Comparison of ENCODE assay signal across 7 mouse cellular contexts in genomic region chr7:127421388-127422191, GRCm38 (mm10). TPM values are rescaled to one million over a fixed set of nuclear protein-coding genes. Genes with fewer than 3 reads are reported as not detected.
DNase-seq lines count a peak whose midpoint lies in the region; ATAC-seq and TF ChIP-seq lines count a peak whose summit lies in the region.

Gene Zfp688, minus strand, starts transcription at chr7:127422068.

- TF ChIP-seq CTCF in intestine, postnatal 0 days (IDR thresholded peaks at IDR 0.05; ENCODE audit: low read depth): peak; percentile 58
- no peak for TF ChIP-seq CTCF in small intestine, adult 2 months (IDR thresholded peaks at IDR 0.05; ENCODE audit: extremely low read depth, insufficient read length, insufficient replicate concordance, low read depth, low read length)

- WGBS in embryonic facial prominence, embryonic 10.5 days: 2% methylated on average over 48 of the region's 48 CpGs
- WGBS in intestine, postnatal 0 days: 1% methylated on average over 46 of the region's 48 CpGs
- under 1% methylated on average over 48 of the region's 48 CpGs for WGBS in midbrain, embryonic 12.5 days
- under 1% methylated on average over 48 of the region's 48 CpGs for WGBS in small intestine, adult 2 months

- TF ChIP-seq POLR2A in small intestine, adult 2 months (IDR thresholded peaks at IDR 0.05; ENCODE audit: low read depth, low read length): peak; percentile 74; the same call in 1 of the 2 replicates

- intact Hi-C loops in left cerebral cortex, postnatal 4 days (cut with DNase I): no loop called here

- H3K27ac ChIP-seq in embryonic facial prominence, embryonic 10.5 days (replicated peaks): peak within 1 kb of the TSS; percentile 95
- no peak within 1 kb of the TSS for H3K27ac ChIP-seq in intestine, postnatal 0 days (ENCODE audit: low read depth, low read length)
- H3K27ac ChIP-seq in midbrain, embryonic 12.5 days (replicated peaks): peak within 1 kb of the TSS; percentile 69; the same call in 1 of the 2 replicates
- H3K27ac ChIP-seq in small intestine, adult 2 months (ENCODE audit: insufficient read depth, low read depth, low read length): peak within 1 kb of the TSS; percentile 55; the same call in 1 of the 2 replicates

- peak; percentile 91 for ATAC-seq in intestine, postnatal 0 days
- peak; percentile 96 for ATAC-seq in midbrain, embryonic 12.5 days (ENCODE audit: low FRiP score, low read depth)

- H3K4me2 ChIP-seq in intestine, postnatal 0 days (replicated peaks; ENCODE audit: low read depth): peak within 1 kb of the TSS; percentile 81
- peak within 1 kb of the TSS; percentile 95 for H3K4me2 ChIP-seq in midbrain, embryonic 12.5 days (replicated peaks)

- H3K4me3 ChIP-seq in embryonic facial prominence, embryonic 10.5 days: peak within 1 kb of the TSS; percentile 90
- H3K4me3 ChIP-seq in intestine, postnatal 0 days (ENCODE audit: low read depth, low read length): peak within 1 kb of the TSS; percentile 86
- peak within 1 kb of the TSS; percentile 76 for H3K4me3 ChIP-seq in midbrain, embryonic 12.5 days
- peak within 1 kb of the TSS; percentile 85 for H3K4me3 ChIP-seq in small intestine, adult 2 months (ENCODE audit: low read depth, low read length)

- H3K4me1 ChIP-seq in embryonic facial prominence, embryonic 10.5 days: peaks cover 15% of the 10 kb centered on the region
- peaks cover 5% of the 10 kb centered on the region; the same call in 1 of the 2 replicates for H3K4me1 ChIP-seq in intestine, postnatal 0 days (replicated peaks; ENCODE audit: control insufficient read depth, insufficient read depth, low read length)
- H3K4me1 ChIP-seq in midbrain, embryonic 12.5 days: peaks cover 14% of the 10 kb centered on the region
- H3K4me1 ChIP-seq in small intestine, adult 2 months (ENCODE audit: control insufficient read depth, insufficient read depth, insufficient read length, low read length): peaks cover 10% of the 10 kb centered on the region

- peak within 1 kb of the TSS; percentile 71 for H3K9ac ChIP-seq in intestine, postnatal 0 days (ENCODE audit: low read depth, low read length)
- H3K9ac ChIP-seq in midbrain, embryonic 12.5 days (replicated peaks): peak within 1 kb of the TSS; percentile 85

- peaks cover 14% of the 10 kb centered on the region for H3K27me3 ChIP-seq in embryonic facial prominence, embryonic 10.5 days (replicated peaks; ENCODE audit: low read depth, poor library complexity, severe bottlenecking)
- no peaks in the 10 kb centered on the region for H3K27me3 ChIP-seq in intestine, postnatal 0 days (replicated peaks; ENCODE audit: control insufficient read depth, insufficient read depth, low read length)
- peaks cover 22% of the 10 kb centered on the region for H3K27me3 ChIP-seq in midbrain, embryonic 12.5 days
- no peaks in the 10 kb centered on the region for H3K27me3 ChIP-seq in small intestine, adult 2 months (ENCODE audit: control insufficient read depth, insufficient read depth, low read length)

- no peaks in the 10 kb centered on the region for H3K9me3 ChIP-seq in embryonic facial prominence, embryonic 10.5 days
- H3K9me3 ChIP-seq in intestine, postnatal 0 days (ENCODE audit: control insufficient read depth): no peaks in the 10 kb centered on the region
- H3K9me3 ChIP-seq in midbrain, embryonic 12.5 days: no peaks in the 10 kb centered on the region

- DNase-seq in adrenal gland, postnatal 10 days: peak; percentile 98
- DNase-seq in embryonic facial prominence, embryonic 10.5 days (ENCODE audit: low spot score): peak; percentile 95
- peak; percentile 26 for DNase-seq in gonadal fat pad, adult 2 months (ENCODE audit: low read depth)
- DNase-seq in left cerebral cortex, postnatal 4 days: peak; percentile 92

- H3K36me3 ChIP-seq in embryonic facial prominence, embryonic 10.5 days (replicated peaks): peaks cover 27% of the 10 kb centered on the region
- H3K36me3 ChIP-seq in intestine, postnatal 0 days (ENCODE audit: control insufficient read depth, insufficient read depth): peaks cover 14% of the 10 kb centered on the region; the same call in 1 of the 2 replicates
- peaks cover 22% of the 10 kb centered on the region for H3K36me3 ChIP-seq in midbrain, embryonic 12.5 days
- peaks cover 9% of the 10 kb centered on the region for H3K36me3 ChIP-seq in small intestine, adult 2 months (ENCODE audit: control insufficient read depth, insufficient read depth, low read length)

RNA-seq across cellular contexts. Expression of gene Zfp688, which starts in this region (rescaled TPM):
- total RNA-seq in adrenal gland, postnatal 10 days (2021): 10 to 100 TPM; 11.3 to 13.0 TPM
- 29.0 and 32.5 TPM in 2 replicates for polyA plus RNA-seq in embryonic facial prominence, embryonic 10.5 days (2016; fragmentation: Nextera tagmentation; extraction: Ambion mirVana)
- 18.1 and 22.4 TPM in 2 replicates for polyA plus RNA-seq in gonadal fat pad, adult 2 months (2012; rRNA removed)
- 18.6 and 22.0 TPM in 2 replicates for polyA plus RNA-seq in intestine, postnatal 0 days (2015; fragmentation: Nextera tagmentation; extraction: Ambion mirVana)
- 10 to 100 TPM; 11.3 to 12.6 TPM for total RNA-seq in left cerebral cortex, postnatal 4 days (2021)
- polyA plus RNA-seq in midbrain, embryonic 12.5 days (2016; fragmentation: Nextera tagmentation; extraction: Ambion mirVana): 31.9 and 34.0 TPM in 2 replicates
- polyA plus RNA-seq in small intestine, adult 2 months (2012; rRNA removed): 14.1 and 29.6 TPM in 2 replicates

Comparison
In these comparisons a context has a peak if more than half of its experiments do, and no peak if none do; other contexts are left out.
1. DNase-seq: peak in every context shown above with its lines; median percentile 98 in adrenal gland, postnatal 10 days; 95 in embryonic facial prominence, embryonic 10.5 days; 92 in left cerebral cortex, postnatal 4 days; 26 in gonadal fat pad, adult 2 months.